Mouse (Mus musculus): ENCODE measurements around the gene Krt84.

DNA sequence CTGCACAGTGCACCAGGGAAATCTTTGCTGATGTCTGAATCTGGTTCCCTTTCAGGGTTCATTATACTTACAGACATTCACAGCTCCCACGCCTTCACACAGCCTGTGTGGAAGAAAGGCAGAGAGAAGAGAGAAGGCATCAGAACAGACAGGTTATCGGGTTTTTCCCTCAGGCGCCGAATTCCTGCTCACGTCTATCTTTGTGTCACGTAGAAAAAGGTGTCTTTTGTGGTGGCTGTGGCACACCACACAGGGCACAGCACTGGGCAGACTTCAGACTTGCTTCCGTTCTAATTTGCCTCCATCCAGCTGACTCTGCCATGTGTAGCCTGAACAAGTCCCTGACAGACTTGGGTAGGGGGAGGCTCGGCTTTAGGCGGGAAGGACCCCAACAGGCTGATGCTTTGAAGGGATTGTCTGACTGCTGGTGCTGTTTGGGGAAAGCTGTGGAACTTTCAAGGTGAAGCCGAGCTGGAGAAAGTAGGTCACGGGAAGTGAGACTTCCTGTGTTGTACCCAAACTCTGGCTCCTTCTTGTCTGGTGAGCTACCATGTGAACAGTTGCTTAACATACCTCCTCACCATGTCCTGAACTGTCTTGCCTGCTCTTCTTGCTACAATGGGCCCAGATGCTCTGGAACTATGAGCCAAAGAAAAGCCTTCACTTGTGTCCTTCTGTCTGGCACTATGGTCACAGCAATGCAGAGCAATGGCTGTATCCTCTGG, 46.5 kb downstream of the Krt84 start:
- TF ChIP-seq POLR2A (IDR thresholded peaks at IDR 0.05; ENCODE audit: insufficient read depth, low read depth, low read length), result no peak
- TF ChIP-seq CTCF (IDR thresholded peaks at IDR 0.05), result no peak
